Mouse (Mus musculus): Measurements from ENCODE around the gene Upk1b. TPM values are rescaled to one million over a fixed set of nuclear protein-coding genes. Genes with fewer than 3 reads are reported as not detected.
A peak's percentile ranks its signal among the peaks of the same experiment; 100 is the strongest.

Gene Upk1b
- polyA plus RNA-seq, 1 experiment from 2014 or later: 0.11 TPM

DNA sequence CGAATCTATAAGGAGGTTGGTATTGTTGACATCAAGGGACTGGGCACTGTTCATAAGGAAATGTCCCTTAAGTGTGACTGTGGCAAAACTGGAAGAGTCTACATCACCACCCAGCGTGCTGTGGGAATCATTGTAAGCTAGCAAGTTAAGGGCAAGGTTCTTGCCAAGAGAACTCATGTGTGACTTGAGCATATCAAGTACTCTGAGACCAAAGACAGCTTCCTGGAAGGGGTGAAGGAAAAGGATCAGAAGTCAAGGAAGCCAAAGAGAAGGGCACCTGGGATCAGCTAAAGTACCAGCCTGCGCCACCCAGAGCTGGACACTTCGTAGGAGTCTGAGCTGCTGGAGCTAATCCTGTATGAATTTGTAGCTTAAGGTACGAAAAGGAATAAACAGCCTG lies 39.9 kb downstream of the Upk1b start:
- WGBS: 96% methylated on average over 5 of the region's 5 CpGs
- Histone ChIP-seq H3K27ac (no peak overlapping the region), H3K9ac (replicated peaks) (no peak overlapping the region), H3K36me3 (peaks cover 25% of the 10 kb centered on the region), H3K4me2 (replicated peaks) (no peak overlapping the region), H3K4me3 (replicated peaks) (no peak overlapping the region), H3K4me1 (replicated peaks) (no peaks in the 10 kb centered on the region), H3K27me3 (no peaks in the 10 kb centered on the region), H3K9me3 (no peaks in the 10 kb centered on the region)
- ATAC-seq: no peak

DNA sequence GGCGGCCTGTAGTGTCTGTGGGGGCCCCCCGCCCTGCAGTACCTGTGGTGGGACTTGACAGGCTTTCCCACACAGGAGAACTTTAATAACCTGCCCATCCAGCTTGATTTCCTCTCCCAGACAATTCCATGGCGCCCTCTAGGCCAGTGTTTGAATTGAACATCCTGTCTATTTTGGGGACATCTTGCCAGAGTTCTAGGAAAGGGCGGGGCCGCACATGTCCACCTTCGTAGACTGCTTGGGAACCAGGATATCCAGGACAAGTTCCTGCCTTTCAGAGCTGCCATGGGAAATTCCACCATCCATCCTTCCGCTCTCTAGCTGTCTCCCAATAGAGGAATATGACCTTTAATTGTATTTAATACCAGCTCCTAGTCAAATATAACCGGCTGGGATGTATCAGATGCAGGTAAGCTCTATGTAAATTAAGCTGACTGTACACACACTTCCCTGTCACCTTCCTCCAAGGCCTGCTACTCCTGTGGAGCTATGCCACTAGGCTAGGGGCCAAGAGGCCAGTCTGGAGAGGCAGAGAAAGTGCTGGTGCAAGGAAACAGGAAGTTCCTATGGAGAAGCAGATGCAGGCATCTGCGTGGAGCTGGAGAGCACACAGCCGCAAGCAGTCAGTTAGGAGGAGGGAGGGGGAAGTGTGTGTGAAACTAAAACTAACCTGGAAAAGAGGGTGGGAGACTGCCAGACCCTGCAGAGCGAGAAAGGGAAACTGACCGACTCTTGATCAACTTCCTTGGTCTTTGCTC lies 41.8 kb downstream of the Upk1b start:
- Histone ChIP-seq H3K9ac (replicated peaks) (no peak overlapping the region), H3K36me3 (peaks cover 26% of the 10 kb centered on the region), H3K27me3 (no peaks in the 10 kb centered on the region), H3K9me3 (no peaks in the 10 kb centered on the region), H3K27ac (no peak overlapping the region; the same call in 1 of the 2 replicates), H3K4me2 (replicated peaks) (no peak overlapping the region), H3K4me3 (replicated peaks) (no peak overlapping the region), H3K4me1 (replicated peaks) (no peaks in the 10 kb centered on the region)
- WGBS: 93% methylated on average over 12 of the region's 12 CpGs
- no peak for ATAC-seq

DNA sequence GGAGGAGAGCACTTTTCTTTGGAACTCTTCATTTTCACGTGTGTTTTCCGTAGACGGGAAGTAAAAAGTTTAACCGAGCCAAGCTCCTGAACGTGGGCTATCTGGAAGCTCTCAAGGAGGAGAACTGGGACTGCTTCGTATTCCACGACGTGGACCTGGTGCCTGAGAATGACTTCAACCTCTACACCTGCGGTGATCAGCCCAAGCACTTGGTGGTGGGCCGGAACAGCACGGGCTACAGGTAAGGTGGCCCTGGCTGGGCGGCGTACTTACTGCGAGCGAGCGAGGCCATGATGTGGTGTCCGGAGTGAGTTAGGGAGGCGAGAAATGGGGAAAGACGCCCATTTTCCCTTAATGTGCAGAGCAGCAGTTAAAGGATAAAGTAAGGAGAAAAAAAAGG lies 42.5 kb downstream of the Upk1b start:
- peaks cover 23% of the 10 kb centered on the region for H3K36me3 ChIP-seq
- H3K4me1 ChIP-seq (replicated peaks): peaks cover 6% of the 10 kb centered on the region; the same call in 1 of the 2 replicates
- H3K9me3 ChIP-seq: no peaks in the 10 kb centered on the region
- H3K27me3 ChIP-seq: no peaks in the 10 kb centered on the region
- ATAC-seq: no peak
- WGBS: 97% methylated on average over 19 of the region's 19 CpGs
- no peak overlapping the region for H3K4me3 ChIP-seq (replicated peaks)
- H3K4me2 ChIP-seq (replicated peaks): no peak overlapping the region
- no peak overlapping the region for H3K9ac ChIP-seq (replicated peaks)
- H3K27ac ChIP-seq: no peak overlapping the region

DNA sequence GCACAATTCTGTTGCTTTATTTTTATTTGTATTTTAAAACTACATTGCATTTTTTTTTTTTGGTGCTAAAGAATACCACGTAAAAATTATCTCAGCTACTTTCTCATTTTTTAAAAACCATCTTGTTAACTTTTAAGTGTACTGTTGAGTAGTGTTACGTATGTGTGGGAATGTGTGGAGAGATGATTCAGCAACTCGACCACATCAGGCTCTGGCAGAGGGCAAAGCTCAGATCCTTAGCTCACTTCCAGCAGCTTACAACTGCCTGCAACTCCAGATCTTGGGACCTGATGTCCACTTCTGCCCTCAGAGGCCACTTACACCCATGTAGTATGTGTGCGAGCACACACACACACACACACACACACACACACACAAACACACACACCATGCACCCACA lies 43.6 kb downstream of the Upk1b start:
- H3K9ac ChIP-seq (replicated peaks): no peak overlapping the region
- H3K4me2 ChIP-seq (replicated peaks): no peak overlapping the region
- no peaks in the 10 kb centered on the region for H3K27me3 ChIP-seq
- no peak overlapping the region for H3K4me3 ChIP-seq (replicated peaks)
- peaks cover 23% of the 10 kb centered on the region for H3K36me3 ChIP-seq
- ATAC-seq: no peak
- H3K27ac ChIP-seq: no peak overlapping the region
- 85% methylated on average over 4 of the region's 4 CpGs for WGBS
- no peaks in the 10 kb centered on the region for H3K9me3 ChIP-seq
- H3K4me1 ChIP-seq (replicated peaks): peaks cover 6% of the 10 kb centered on the region; the same call in 1 of the 2 replicates

DNA sequence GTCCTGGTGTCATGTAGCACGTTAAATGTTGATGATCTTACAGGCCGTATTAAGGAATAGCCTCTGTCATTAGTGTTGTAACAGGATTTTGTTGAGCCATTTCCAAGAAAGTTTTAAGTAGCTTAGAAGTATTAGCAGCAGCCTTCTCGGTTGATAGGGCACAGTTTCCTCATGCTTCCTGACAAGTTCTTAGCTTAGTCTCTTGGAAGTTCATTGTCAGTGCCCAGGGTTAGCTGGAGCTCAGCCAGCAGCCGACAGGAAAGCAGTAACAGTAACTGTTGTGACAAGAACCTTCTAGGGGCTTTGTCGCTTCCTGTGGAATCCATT lies 44.0 kb downstream of the Upk1b start:
- Histone ChIP-seq H3K36me3 (peaks cover 23% of the 10 kb centered on the region), H3K27ac (no peak overlapping the region), H3K4me2 (replicated peaks) (no peak overlapping the region), H3K4me3 (replicated peaks) (no peak overlapping the region), H3K9ac (replicated peaks) (no peak overlapping the region), H3K9me3 (no peaks in the 10 kb centered on the region), H3K27me3 (no peaks in the 10 kb centered on the region), H3K4me1 (replicated peaks) (peaks cover 6% of the 10 kb centered on the region; the same call in 1 of the 2 replicates)
- 53% methylated on average over 5 of the region's 5 CpGs for WGBS
- ATAC-seq: no peak

DNA sequence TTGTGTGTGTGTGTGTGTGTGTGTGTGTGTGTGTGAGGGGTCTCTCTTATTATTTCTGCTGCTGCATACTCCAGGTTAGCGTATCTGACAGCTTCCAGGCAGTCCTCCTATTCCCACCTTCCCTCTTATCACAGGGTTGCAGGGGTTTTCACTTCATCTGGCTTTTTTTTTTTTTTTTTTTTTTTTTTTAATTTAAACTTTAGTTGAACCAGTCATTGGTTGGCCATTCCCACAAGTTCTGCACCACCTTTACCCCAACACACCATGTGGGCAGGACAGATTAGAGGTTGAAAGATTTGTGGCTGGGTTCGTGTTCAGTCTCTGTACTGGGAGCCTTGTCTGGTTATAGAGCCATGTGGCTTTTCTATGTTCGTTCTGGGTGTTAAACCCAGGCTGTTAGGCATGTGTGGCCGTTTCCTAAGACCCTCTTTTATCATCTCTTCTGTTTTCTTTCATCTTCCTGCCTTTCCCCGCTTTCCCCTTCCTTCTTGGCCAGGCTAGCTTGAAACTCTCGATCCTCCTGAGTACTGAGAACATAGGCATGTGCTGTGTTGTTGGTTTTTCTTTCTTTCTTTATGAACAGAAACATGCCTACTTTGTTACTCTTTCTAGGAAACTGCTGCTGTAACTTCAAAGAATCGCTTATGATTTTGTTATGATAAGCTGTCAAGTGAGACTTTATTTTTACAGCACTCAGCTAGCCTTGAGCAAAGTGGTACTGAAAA lies 44.5 kb downstream of the Upk1b start:
- no peak overlapping the region for H3K27ac ChIP-seq
- H3K4me3 ChIP-seq (replicated peaks): no peak overlapping the region
- no peaks in the 10 kb centered on the region for H3K9me3 ChIP-seq
- H3K4me2 ChIP-seq (replicated peaks): no peak overlapping the region
- H3K4me1 ChIP-seq (replicated peaks): peaks cover 6% of the 10 kb centered on the region; the same call in 1 of the 2 replicates
- peaks cover 20% of the 10 kb centered on the region for H3K36me3 ChIP-seq
- no peak overlapping the region for H3K9ac ChIP-seq (replicated peaks)
- no peaks in the 10 kb centered on the region for H3K27me3 ChIP-seq
- ATAC-seq: no peak
- 85% methylated on average over 7 of the region's 7 CpGs for WGBS

DNA sequence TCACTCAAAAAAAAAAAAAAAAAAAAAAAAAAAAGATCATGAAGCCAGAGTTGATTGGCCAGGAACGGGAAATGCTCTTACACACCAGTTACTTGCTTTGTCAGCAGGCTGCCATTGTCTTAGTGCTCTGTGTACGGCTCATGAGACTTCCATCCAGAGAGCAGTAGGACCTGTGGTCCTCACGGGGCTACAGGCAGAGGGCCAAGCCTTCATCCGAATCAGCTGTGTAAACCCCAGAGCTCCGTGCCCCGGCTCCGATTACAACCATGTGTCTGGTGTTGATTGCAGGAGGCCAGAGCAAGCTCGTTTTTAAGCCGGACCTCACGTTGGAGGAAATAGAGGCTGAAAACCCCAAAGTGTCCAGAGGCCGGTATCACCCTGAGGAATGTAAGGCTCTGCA lies 46.5 kb downstream of the Upk1b start:
- Histone ChIP-seq H3K27me3 (no peaks in the 10 kb centered on the region), H3K9me3 (no peaks in the 10 kb centered on the region), H3K36me3 (peaks cover 14% of the 10 kb centered on the region), H3K4me2 (replicated peaks) (no peak overlapping the region), H3K4me3 (replicated peaks) (no peak overlapping the region), H3K27ac (no peak overlapping the region), H3K4me1 (replicated peaks) (peaks cover 6% of the 10 kb centered on the region; the same call in 1 of the 2 replicates), H3K9ac (replicated peaks) (no peak overlapping the region)
- no peak for ATAC-seq
- WGBS: 76% methylated on average over 11 of the region's 11 CpGs

DNA sequence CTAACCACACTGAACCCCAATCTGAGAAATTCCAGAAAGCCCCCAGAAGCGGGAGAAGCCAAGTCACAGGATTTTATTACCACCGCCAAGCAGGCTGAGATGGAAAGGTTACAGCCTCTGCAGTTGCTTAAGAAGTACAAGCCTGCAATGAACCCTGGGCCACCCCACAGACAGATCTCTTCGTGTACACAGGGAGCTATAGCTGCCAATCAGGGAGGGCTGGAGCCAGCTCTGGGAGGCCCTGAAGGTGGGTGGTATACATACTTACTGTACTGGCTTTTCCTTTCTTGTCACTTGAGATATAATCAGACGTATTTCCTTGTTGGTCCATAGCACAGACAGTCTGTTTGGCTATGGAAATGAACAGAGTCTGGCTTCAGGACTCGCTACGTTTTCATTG lies 49.3 kb downstream of the Upk1b start:
- Histone ChIP-seq H3K4me1 (replicated peaks) (peaks cover 6% of the 10 kb centered on the region; the same call in 1 of the 2 replicates), H3K4me2 (replicated peaks) (no peak overlapping the region), H3K9me3 (no peaks in the 10 kb centered on the region), H3K36me3 (peaks cover 4% of the 10 kb centered on the region; the same call in 1 of the 2 replicates), H3K4me3 (replicated peaks) (no peak overlapping the region), H3K27ac (no peak overlapping the region), H3K27me3 (no peaks in the 10 kb centered on the region), H3K9ac (replicated peaks) (no peak overlapping the region)
- no peak for ATAC-seq
- 88% methylated on average over 6 of the region's 6 CpGs for WGBS

DNA sequence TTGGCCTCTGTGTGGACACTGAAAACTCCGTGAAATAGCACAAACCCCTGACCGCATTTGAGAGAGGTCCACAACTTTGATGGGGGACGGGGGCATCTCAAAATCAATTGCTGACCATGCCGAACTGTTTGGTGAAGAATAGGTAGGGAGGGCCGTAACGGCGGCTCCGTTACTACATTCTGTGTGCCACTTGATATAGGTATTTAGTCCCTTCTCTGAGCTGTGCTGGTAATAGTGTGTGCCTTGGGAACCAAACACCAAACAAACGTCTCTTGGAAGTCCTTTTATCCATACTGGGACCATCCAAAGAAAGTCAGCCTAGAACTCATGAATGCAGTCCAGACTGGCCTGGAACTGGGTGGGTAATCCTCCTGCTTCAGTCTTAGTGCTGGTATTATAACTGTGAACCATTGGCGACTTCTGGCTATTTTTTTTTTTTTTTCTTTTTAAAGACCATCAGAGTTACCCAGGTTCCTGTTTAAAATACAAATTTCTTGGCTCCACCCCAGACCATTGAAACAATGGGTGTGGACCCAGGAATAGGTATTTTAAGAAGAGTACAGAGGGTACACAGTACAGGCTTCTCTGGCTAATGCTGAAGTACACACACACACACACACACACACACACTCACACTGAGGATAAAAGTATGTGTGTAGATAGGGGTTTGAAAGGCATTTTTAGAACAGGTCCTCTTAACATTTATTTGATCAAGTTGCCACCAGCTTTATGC lies 56.0 kb downstream of the Upk1b start:
- no peaks in the 10 kb centered on the region for H3K9me3 ChIP-seq
- no peak overlapping the region for H3K9ac ChIP-seq (replicated peaks)
- no peaks in the 10 kb centered on the region for H3K36me3 ChIP-seq
- no peak overlapping the region for H3K4me2 ChIP-seq (replicated peaks)
- no peak overlapping the region for H3K27ac ChIP-seq
- WGBS: 90% methylated on average over 10 of the region's 10 CpGs
- H3K27me3 ChIP-seq: no peaks in the 10 kb centered on the region
- no peak overlapping the region for H3K4me3 ChIP-seq (replicated peaks)
- no peak for ATAC-seq
- H3K4me1 ChIP-seq (replicated peaks): peaks cover 11% of the 10 kb centered on the region

DNA sequence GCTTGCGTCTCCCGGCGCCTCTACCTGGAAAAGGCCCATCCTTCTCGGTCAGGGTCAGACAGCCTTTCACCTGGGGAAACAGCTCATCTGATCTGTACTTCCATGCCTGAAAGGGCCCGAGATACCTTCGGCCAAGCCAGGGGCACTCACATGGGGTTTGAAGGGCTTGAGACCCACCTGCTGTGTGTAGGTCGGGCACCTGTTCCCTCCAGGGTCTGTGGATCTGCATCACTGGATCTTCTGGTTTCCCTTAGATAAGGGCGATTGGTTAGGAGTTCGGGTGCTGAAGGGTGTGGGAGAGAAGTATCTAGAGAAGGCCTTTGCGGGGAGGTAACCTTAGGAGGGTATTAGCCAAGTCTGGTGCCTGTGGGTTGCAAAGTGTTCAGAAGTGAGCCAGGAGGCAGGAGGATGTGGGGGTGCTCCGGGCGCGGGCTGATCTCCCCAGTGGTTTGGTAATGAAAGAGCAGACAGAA lies 57.4 kb downstream of the Upk1b start:
- 0% methylated on average over 13 of the region's 13 CpGs for WGBS
- Histone ChIP-seq H3K36me3 (no peaks in the 10 kb centered on the region), H3K9ac (replicated peaks) (peak overlapping the region; percentile 87), H3K27me3 (no peaks in the 10 kb centered on the region), H3K4me3 (replicated peaks) (peak overlapping the region; percentile 83), H3K4me2 (replicated peaks) (peak overlapping the region; percentile 84), H3K4me1 (replicated peaks) (peaks cover 11% of the 10 kb centered on the region), H3K9me3 (no peaks in the 10 kb centered on the region), H3K27ac (peak overlapping the region; percentile 79)
- ATAC-seq: peak; percentile 74

DNA sequence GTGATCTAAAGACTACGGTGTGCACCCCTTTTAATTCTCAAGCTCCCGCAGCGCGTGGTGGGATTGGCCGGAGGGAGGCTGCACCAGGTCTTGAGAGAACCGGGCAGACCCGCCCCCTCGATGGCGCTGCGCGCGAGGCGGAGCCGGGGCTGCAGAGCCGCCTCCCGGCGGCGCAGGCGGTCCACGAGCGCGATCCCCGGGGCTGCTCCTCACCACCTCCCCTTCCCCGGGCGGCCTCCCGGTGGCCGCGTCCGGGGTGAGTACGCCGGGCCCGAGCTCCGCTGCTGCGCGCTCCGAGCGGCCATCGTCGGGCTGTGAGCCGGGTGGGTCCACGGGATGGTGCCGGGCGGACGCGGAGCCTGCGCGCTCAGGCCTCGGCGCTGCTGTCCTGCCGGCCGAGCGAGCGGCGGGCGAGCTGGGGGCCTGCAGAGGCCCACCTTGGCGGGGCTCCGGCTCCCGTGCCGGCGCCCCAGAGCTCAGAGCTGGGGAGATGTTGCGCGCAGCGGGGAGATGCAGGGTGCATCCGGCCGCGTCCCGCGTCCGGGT lies 57.9 kb downstream of the Upk1b start, which contains the start of gene B4galt4:
TSS of gene B4galt4 (plus strand) at position 152 of the 546 bp plus-strand sequence.
- WGBS: under 1% methylated on average over 61 of the region's 69 CpGs

More for the DNA sequence above, 57.9 kb downstream of the Upk1b start, which contains the start of gene B4galt4:
- Histone ChIP-seq H3K4me3 (replicated peaks) (peak within 1 kb of the TSS; percentile 83), H3K4me2 (replicated peaks) (peak within 1 kb of the TSS; percentile 84), H3K9ac (replicated peaks) (peak within 1 kb of the TSS; percentile 87), H3K9me3 (no peaks in the 10 kb centered on the region), H3K27me3 (no peaks in the 10 kb centered on the region), H3K27ac (peak within 1 kb of the TSS; percentile 79), H3K36me3 (no peaks in the 10 kb centered on the region), H3K4me1 (replicated peaks) (peaks cover 11% of the 10 kb centered on the region)
- ATAC-seq: peak; percentile 97

All from midbrain, embryonic 13.5 days (tissue).